Mouse (Mus musculus): Measurements from ENCODE around the gene Cd40. TPM values are rescaled to one million over a fixed set of nuclear protein-coding genes. Genes with fewer than 3 reads are reported as not detected.

The Cd40 gene
- 10.8 and 12.4 TPM in 2 replicates for polyA plus RNA-seq (2012; ENCODE audit: low replicate concordance)

GRCm38 (mm10) chr2:165054888-165055852, at the start of gene Cd40:
Gene Cd40 (plus strand): TSS chr2:165055627.

GRCm38 (mm10) chr2:165034131-165035057, 21.0 kb upstream of the Cd40 start, which contains the start of gene Ncoa5:
Gene Ncoa5 (minus strand): TSS chr2:165034867.

GRCm38 (mm10) chr2:165090650-165091049, 35.2 kb downstream of the Cd40 start, which contains the start of gene 1700025C18Rik:
Gene 1700025C18Rik (minus strand): TSS chr2:165090750.

Other genes starting within 250 kb of the Cd40 start
- gene Zswim1, start 232.9 kb upstream of the Cd40 start, polyA plus RNA-seq (2012; ENCODE audit: low replicate concordance): 23.3 and 24.2 TPM in 2 replicates
- 0.93 TPM in 1 of 2 replicates, not detected in the other for gene Spata25, start 227.1 kb upstream of the Cd40 start, polyA plus RNA-seq (2012; ENCODE audit: low replicate concordance)
- gene Ctsa, start 222.8 kb upstream of the Cd40 start, polyA plus RNA-seq (2012; ENCODE audit: low replicate concordance): 86.1 and 549 TPM in 2 replicates
- 11.3 and 15.6 TPM in 2 replicates for gene Neurl2, start 222.2 kb upstream of the Cd40 start, polyA plus RNA-seq (2012; ENCODE audit: low replicate concordance)
- gene Pltp, start 197.9 kb upstream of the Cd40 start, polyA plus RNA-seq (2012; ENCODE audit: low replicate concordance): 47.5 and 54.7 TPM in 2 replicates
- gene Pcif1, start 176.3 kb upstream of the Cd40 start, polyA plus RNA-seq (2012; ENCODE audit: low replicate concordance): 102 and 104 TPM in 2 replicates
- gene Zfp335, start 143.9 kb upstream of the Cd40 start, polyA plus RNA-seq (2012; ENCODE audit: low replicate concordance): 53.1 and 93.7 TPM in 2 replicates
- gene Mmp9, start 114.8 kb upstream of the Cd40 start, polyA plus RNA-seq (2012; ENCODE audit: low replicate concordance): 36.0 and 103 TPM in 2 replicates
- gene Slc12a5, start 94.8 kb upstream of the Cd40 start, polyA plus RNA-seq (2012; ENCODE audit: low replicate concordance): 0.58 and 2.7 TPM in 2 replicates
- 46.9 and 49.3 TPM in 2 replicates for gene Ncoa5, start 20.8 kb upstream of the Cd40 start, polyA plus RNA-seq (2012; ENCODE audit: low replicate concordance)
- gene 1700025C18Rik, start 35.1 kb downstream of the Cd40 start, polyA plus RNA-seq (2012; ENCODE audit: low replicate concordance): not detected in 2 replicates
- 0.76 and 2.0 TPM in 2 replicates for gene Cdh22, start 179.2 kb downstream of the Cd40 start, polyA plus RNA-seq (2012; ENCODE audit: low replicate concordance)
- 156 and 186 TPM in 2 replicates for gene Slc35c2, start 232.2 kb downstream of the Cd40 start, polyA plus RNA-seq (2012; ENCODE audit: low replicate concordance)

All from hematopoietic multipotent progenitor cell, adult 10-12 weeks (in vitro differentiated cells).